Mouse (Mus musculus) lung, postnatal 10 days (tissue): ENCODE data around the gene Got1.

Experiments used
- DNase-seq: peaks from one replicate; pipeline ENCODE4 v3.0.0; 2021

The Got1 gene

DNA sequence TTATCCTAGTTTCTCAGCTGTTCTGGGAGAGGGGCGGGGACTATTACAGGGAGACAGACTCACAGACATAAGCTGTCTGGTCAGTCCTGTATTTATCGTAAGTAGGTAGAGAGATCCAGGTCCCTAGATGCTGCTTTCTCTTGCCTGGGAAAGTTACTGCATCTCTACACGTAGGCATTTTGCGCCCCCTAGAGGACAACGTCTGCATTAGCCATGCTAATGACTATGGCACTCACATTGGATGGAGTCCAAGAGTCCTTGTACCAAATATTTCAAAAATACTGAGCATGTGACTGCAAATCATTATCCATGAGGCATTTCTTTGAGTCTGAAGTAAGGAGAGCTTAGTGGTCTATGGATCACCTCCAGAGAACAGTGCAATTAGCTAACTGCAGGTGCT is 45.5 kb downstream of the Got1 start:
- DNase-seq = peak; percentile 75

DNA sequence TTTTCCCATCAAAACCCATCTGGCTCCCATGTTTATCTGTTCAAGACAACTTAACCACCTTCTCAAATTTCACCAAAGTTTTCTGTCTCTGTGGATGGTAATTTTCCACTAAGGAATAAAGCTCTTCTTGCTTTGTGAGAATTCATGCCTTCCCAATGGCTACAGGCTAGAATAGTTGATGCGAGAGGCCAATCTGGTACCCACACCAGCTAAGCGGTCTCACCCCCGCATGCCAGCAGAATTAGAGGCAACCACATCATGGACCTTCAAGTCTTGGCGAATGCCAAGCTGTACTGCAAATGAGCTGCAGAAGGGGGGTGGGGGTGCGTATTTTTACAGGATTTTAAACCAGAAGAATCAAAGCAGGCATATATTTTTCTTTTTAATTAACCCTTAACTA is 47.0 kb downstream of the Got1 start:
- no peak for DNase-seq

DNA sequence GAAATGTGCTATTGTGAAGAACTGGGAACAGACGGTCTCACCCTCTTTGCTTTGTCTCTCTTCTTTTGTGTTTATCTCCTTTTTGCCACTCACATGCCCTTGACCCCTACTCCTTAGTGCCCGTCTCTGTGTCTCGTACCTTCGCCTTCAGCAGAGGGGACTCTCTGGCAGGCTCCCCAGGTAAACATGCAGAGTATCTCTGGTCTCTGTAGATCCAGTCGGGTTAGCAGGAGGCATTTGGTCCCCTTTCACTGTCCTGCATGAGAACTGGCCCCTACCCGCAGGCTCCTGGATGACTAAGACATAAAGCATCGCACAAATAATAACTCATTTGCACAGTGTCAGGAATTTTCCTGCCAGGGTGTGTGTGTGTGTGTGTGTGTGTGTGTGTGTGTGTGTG is 48.3 kb downstream of the Got1 start:
- no peak for DNase-seq

DNA sequence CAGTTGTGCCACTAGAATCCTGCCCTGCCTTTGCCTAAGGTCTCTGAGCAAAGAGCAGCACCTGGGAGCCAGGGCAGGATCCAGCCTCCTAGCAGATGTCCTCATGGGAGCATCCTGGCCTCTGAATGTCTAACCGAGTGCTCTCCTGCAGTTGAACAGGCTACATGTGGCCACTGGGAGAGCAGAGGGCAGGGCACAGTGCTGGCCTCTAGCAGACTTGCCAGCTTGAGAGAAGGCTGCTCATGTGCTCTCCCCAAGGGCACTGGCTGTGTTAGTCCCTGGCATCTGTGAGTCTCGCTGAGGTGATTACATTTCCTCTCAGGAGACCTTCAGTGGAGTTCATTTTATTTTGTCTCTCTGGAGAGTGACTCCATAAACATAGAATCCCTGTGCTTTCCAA is 48.8 kb downstream of the Got1 start:
- DNase-seq = no peak

DNA sequence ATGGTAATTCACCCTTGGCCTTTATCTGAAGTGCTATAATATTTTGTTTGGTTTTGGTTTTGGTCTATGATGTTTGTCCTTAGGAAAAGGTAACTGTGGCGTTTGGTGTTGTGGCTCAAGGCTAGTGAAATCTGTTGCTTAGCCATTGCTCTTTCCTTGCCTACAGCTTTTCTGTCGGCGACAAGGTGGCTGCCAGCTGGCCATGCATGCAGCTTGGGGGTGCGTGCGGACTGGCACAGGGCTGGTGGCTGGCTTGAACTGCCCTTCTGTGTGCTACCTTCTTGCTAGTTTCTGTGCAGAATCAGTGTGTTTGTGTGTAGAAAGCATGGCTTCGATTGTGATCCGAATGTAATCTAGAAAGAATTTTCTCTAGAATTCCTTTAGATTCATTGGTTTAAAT is 51.6 kb downstream of the Got1 start:
- DNase-seq = no peak

DNA sequence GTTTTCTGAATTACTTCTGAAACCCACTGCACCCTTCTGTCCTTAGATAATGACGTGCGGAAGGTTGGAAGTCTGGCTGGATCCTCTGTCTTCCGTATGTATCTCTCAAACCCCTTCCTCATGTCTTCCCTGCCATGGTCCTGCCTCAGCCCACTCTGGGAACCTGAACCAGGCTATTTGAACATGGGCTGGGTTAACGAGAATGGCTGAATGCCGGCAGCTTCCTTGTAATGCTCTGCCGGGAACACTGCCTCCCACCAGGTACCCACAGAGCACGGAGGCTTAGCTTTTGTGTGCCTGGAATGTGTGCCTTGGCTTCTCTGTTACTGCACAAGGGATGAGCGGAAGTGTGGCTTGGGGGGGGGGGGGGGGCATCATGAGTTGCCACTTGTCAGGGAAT is 52.1 kb downstream of the Got1 start:
- DNase-seq = no peak

DNA sequence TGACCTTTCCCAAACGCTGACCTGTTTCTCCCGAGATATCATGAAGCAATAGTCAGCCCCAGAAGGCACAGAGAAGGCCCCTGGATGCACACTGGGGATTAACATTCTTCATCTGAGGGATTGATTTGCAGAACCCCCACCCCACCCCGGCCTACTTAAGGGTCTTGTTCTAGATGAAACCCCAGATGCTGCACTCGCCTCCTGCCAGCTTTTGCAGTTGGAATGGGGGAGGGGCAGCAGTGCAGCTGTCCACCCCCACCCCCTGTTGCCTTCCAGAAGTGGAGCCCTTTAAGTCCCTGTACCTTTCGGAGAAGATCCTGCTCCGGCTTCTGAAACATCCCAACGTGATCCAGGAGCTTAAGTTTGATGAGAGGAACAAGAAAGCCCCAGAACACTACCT is 55.1 kb downstream of the Got1 start:
- no peak for DNase-seq

DNA sequence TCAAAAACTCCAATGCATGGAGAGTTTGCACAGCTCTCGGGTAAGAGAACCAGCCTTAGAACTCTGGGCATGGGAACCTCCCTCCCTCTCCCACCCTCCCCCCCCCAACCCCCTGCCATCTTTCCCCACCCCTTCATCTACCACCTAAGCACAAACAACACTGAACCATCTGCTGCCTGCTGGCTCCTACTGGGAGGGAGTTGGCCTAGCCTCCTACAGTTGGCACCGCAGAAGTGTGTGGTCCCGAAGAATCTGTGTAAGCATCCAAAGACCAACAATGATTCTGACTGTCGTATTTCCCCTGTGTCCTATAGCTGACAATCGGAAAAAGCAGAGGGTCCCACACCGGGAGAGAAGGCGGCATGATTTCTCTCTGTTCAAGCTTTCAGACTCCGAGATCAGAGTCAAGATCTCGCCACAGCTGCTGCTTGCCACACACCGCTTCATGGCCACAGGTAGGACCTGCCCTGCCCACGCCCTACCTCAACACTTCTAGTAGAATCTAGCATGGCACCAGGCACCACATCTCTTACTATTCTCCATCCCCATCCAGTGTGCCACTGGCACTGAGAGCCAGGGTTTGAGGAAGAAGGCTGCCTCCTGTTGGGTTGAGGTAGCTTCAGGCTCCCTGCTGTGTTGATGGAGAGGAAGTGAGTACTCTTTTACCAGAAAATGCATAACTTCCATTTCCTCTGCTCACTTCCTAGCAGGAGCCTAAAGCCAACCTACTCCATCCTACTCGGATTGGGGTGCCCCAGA is 56.3 kb downstream of the Got1 start:
- DNase-seq = no peak

DNA sequence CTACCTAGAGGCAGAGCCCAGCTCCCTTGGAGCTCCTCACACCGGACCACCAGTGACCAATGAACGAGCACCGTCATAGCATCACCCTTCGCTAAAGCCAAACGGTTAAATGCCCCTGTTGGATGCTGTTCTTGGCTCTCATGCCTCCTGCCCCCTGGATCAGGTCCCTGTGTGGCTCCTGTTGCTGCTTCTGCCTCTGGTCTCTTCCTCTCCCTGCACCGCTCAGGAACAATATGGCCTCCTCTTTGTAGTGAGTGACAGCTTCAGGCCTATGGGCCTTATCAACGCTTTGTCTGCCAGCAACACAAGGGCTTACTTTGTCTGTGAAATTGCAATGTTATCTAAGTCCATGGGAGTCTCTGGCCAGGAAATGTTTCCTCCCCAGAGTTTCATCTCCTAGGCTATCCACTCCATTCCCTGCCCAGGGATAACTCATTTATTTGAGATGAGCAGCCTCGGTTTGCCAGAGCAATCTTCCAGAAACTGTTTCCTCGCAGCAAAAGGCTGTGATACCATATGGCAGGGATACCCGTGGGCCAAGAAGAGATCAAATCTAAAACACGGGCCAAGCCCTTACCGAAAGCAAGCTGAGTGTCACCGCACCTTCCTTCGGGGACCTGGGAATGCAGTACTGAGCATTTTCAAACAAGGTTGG is 58.7 kb downstream of the Got1 start:
- DNase-seq = no peak

DNA sequence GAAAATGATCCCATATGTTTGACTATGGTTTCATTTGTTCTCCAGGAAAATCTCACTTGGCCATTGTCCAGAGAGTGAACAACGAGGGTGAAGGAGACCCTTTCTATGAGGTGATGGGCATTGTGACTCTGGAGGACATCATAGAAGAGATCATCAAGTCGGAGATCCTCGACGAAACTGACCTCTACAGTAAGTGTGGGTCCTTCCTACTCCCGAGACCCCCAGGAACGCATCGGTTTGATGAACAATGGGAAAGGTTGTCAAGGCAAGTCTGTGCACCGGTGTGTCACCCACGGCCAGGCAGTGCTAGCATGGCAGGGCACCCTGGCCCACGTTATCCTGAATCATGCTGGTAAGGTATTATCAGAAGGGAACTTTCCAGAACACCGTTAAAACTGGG is 59.3 kb downstream of the Got1 start:
- DNase-seq = no peak

DNA sequence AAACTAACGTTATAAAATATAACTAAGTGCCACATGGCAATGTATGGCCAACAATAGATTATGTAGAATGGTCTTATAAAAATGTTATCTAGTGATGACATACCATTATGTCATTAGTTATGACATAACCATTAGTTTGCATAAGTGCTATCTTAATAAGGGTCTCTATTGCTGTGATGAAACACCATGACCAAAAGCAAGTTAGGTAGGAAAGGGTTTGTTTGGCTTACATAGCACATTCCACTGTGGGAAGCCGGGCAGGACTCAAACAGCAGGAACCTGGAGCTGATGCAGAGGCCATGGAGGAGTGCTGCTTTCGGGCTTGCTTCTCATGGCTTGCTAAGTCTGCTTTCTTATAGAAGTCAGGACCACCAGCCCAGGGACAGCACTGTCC is 60.1 kb downstream of the Got1 start:
- no peak for DNase-seq

DNA sequence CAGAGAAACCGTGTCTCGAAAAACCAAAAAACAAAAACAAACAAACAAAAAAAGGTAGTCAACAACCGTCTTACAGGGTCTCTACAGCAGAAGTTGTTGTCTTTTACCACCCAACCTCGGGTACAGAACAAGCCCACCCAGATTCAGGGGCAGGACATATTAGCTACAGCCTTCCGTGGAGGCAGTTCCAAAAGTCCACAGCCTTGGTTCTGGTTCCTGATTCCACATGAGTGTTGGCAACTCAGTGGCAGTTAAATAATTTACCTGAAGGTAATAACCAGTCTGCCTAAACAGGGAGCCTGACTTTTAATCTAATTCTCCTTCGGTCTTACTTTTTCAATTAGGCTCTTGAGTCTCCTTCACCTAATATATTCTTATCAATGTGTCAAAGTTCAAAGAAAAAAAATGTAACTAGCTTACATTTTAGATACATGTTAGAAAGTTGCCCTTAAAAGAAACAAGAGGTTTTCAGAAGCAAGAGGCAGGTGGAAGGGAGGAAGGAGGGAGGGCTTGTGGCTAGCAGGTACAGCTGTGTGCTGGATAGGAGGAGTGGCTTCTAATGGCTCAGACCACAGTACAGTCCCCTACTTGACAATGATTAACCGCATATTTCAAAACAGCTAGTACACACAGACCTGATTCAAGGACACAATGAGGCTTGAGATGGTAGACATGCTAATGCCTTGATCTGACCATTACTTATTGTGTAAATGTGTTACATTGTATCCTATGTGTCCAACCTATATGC is 60.7 kb downstream of the Got1 start:
- no peak for DNase-seq

DNA sequence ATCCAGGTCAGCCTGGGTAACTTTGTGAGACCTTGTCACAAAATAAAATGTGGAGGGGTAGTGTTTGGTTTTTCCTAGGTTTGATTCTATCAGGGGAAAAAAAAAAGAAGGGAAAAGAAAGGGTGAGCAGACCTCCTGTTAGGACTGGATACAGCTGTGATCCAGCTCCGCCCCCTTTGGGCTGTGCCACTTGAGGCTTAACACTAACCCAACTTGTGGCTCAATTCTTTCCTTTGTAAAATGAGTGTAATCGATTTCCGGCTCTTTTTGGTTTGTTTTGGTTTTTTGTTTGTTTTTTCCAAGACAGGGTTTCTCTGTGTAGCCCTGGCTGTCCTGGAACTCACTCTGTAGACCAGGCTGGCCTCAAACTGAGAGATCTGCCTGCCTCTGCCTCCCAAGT is 62.3 kb downstream of the Got1 start:
- DNase-seq = no peak

DNA sequence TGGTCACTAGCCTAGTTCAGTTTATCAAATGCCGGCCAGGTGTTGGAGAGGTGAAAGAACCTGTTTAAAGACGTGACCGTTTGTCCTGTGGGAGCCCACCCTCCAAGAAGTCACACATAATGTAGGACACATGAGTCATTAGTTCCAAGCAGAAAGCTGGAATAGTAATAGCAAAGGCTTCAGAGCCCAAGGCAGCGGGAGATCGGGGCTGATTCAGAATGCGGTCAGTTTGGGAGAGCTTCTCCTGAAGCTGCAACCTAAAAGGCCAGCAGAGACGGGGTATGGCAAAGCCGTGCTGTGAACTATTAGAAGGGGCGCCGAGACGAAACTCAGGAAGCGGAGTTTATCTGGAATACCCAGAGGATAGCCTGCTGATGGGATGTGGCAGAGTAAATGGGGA is 63.9 kb downstream of the Got1 start:
- no peak for DNase-seq

DNA sequence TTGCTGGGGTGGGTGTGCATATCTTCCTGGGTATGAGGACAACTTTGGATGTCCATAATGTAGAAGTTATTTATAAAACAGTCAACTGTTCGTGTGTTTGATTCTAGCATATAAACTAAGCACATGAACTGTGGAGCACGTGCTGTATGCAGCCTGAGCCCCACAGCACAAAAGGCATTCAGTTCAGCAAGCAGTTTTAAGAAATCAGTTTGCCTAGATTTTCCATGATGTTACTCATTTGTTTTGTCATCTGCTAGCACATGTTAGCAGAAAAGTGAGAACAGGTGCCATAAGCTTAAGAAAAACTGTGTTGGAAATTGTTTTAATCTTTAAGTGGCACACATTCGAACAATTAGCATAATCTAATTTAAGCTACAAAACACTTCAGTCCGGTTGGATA is 64.5 kb downstream of the Got1 start:
- DNase-seq = no peak

DNA sequence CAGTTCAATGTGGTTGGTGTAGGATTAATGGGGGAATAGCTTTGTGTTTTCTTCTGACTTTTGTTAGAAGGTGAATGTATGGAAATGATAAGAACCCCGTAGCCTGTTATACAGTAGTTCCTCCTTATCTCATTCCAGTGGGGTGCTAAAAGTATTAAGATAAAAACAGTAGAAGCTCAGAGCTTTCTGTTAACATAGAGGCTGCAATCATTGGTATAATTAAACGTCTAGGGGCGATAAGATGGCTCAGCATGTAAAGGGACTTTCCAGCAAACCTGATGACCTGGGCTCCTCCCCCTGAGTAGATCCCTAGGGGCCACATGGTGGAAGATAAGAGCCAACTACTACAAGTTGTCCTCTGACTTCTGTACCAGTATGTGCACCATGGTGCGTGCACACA is 71.4 kb downstream of the Got1 start:
- DNase-seq = no peak

DNA sequence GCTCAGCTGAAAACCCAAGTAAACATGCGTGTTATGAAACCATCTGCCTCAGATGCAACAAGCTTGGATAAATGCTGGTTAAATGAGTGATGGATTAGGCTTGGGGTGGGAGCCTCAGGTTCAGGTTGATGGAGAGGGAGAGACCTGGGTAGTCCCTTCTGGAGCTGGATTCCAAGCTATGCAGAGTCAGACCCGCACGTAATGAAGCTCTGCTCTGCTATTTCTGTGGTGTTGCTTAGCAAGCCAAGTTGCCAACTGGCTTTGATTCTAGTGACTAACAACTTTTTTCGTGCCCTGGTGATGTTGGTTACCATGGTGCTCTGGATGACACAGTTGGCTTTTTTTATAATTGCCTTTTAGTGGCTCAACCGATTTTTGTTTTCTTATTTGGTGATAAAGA is 72.2 kb downstream of the Got1 start:
- DNase-seq = no peak

DNA sequence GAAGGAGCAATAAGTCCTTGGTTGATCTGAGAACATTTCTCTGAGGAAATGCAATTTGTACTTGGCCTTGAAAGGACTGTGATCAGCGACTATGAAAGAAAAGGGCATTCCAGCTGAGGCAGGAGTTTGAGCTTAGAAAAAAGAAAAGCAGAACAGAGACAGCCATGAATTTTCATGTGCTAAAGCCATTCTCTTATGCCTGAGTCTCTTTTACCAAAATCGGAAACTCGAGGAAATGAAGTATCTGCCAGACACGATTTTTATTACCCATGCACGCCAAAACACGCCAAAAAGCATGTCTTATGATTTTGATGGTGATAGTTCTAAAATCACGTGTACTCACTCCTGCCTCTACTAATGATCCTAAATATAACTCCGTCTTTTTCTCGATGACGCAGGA is 72.8 kb downstream of the Got1 start:
- DNase-seq = no peak
